Mouse (Mus musculus) erythroblast, embryonic 14.5 days (primary cell): Measurements from ENCODE around the gene Cadm4. TPM values are rescaled to one million over a fixed set of nuclear protein-coding genes. Genes with fewer than 3 reads are reported as not detected.

ENCODE experiments used
- H3K27me3 ChIP-seq: 2 replicates; pipeline ENCODE4 v1.6.1; 2012; ENCODE audit warnings: inconsistent platforms; ENCODE audit not compliant: control insufficient read depth
- H3K36me3 ChIP-seq: 2 replicates; pipeline ENCODE4 v1.6.1; 2012; ENCODE audit warnings: mild to moderate bottlenecking, inconsistent platforms; ENCODE audit not compliant: control insufficient read depth
- H3K4me1 ChIP-seq: 2 replicates; pipeline ENCODE4 v1.6.1; 2012; ENCODE audit warnings: inconsistent platforms; ENCODE audit not compliant: control insufficient read depth
- H3K4me3 ChIP-seq: replicated peaks from 2 replicates; pipeline ENCODE3; 2012; ENCODE audit warnings: moderate library complexity, mild to moderate bottlenecking, inconsistent platforms
- H3K9me3 ChIP-seq: 2 replicates; pipeline ENCODE4 v1.6.1; 2012; ENCODE audit warnings: low read length, inconsistent platforms, mixed read lengths; ENCODE audit not compliant: control insufficient read depth
- GATA1 ChIP-seq: IDR thresholded peaks from 2 replicates; pipeline ENCODE4 v1.6.1; 2012; ENCODE audit warnings: low read length, inconsistent platforms, mixed read lengths
- TAL1 ChIP-seq: IDR thresholded peaks from 3 replicates; pipeline ENCODE4 v1.6.1; 2012; ENCODE audit warnings: low read length, inconsistent platforms, mixed read lengths
- polyA plus RNA-seq: library from polyadenylated mRNA; stranded (reverse); fragments of >175 nt; gene quantifications from 2 replicates; pipeline ENCODE4 v1.2.3, GENCODE M21; 2012

The Cadm4 gene
- 0.01 TPM in 1 of 2 replicates, not detected in the other for polyA plus RNA-seq

DNA sequence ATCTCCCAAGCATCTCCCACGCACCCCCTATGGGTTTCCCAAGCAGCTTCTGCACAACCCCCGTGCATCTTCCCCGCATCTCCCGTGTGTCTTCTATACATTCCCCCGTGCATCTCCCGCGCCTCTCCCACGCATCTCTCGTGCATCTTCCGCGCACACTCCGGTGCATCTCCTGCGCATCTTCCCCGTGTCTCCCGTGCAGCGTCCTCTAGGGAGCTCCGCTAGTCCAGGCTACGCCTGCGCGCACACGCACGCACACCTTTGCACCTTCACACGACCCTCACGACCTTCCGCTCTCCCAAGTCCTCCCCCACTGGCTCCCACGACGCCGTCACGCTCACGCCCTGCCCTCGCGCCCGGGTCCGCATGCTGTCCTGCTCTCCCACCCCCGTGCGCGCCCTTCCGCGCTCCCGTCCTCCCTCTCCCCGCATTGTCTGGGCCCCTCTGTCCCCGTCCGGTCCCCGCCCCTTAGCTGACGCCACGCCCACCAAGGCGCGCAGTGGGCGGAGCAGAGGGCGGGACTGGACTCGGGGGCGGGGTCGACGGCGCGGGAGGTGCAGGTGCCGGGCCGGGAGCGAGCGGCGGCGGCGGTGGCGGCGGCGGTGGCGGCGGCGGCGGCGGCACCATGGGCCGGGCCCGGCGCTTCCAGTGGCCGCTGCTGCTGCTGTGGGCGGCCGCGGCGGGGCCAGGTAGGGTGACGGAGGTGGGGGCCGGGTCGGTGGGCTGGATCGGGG lies at the start of gene Cadm4:
Cadm4 (plus strand) TSS at position 550 of the 734 bp plus-strand sequence.
- Histone ChIP-seq H3K9me3 (peaks cover 13% of the 10 kb centered on the region), H3K27me3 (peaks cover 73% of the 10 kb centered on the region), H3K36me3 (no peaks in the 10 kb centered on the region), H3K4me3 (peak within 1 kb of the TSS; percentile 55), H3K4me1 (peaks cover 9% of the 10 kb centered on the region)
- TF ChIP-seq TAL1 (no peak), GATA1 (no peak)

DNA sequence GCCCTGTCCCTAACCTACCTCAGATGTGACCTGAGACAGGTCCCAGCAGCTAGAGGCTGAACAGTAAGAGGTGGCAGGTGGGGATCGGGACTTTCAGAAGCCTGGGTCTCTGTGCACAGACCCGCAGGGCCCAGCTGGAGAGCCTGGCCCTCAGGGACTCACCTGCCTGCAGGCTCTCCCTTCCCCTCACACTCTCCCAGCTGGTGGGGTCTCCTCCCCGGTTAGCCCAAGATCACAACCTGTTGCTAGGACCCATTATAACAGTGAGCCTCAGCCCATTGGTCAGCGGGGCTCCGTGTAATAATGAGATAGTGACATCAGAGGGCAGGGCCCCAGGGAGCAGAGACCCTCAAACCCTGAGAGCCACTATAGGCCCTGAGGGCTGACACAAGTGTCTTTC lies 46.5 kb upstream of the Cadm4 start:
- Histone ChIP-seq H3K27me3 (peaks cover 20% of the 10 kb centered on the region), H3K4me3 (no peak overlapping the region), H3K9me3 (peaks cover 9% of the 10 kb centered on the region), H3K4me1 (no peaks in the 10 kb centered on the region), H3K36me3 (no peaks in the 10 kb centered on the region)
- TF ChIP-seq TAL1 (no peak), GATA1 (no peak)

DNA sequence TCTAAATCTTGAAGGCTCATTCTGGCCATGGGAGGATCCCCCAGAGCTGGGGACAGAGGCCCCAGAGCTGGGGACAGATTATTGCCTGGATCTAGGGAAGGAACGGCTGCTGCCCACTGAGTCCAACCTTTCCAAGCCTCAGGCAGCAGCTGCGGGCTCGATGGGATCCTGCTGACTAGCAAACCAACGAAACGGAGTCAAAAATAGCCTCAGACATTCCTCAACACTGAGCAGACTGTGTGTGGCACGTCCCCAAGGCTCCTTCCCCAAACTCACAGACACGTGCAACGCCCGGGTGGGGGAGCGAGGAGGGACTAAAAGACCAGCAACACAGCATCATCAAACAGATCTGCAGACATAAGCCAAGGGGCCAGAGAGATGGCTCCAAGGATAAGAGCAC lies 43.8 kb upstream of the Cadm4 start:
- H3K9me3 ChIP-seq, result no peaks in the 10 kb centered on the region; the same call in 1 of the 2 replicates
- 0 out of 2 replicates have a peak, but pooled peaks cover 2% of the 10 kb centered on the region for H3K4me1 ChIP-seq
- H3K4me3 ChIP-seq, result no peak overlapping the region
- H3K36me3 ChIP-seq, result no peaks in the 10 kb centered on the region
- H3K27me3 ChIP-seq, result peaks cover 3% of the 10 kb centered on the region
- no peak for TF ChIP-seq GATA1
- TF ChIP-seq TAL1, result no peak

DNA sequence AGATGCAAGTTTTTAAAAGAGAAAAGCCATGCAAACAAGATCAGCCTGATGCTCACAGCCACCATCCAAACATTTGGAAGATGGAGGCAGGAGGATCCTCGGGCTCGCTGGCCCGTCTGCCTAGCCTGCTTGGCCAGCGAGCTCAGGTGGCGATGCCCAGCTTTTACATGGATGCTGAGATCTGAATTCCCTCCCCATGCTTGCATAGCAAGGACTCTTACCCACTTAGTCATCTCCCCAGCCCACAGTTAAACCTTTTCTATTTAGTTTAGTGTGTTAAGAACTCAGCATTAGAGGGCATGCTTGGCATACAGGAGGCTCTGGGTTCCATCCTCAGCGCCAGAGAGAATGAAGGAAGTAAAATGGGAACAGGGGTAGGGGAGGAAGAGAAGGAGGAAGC lies 42.6 kb upstream of the Cadm4 start:
- Histone ChIP-seq H3K4me1 (0 out of 2 replicates have a peak, but pooled peaks cover 2% of the 10 kb centered on the region), H3K9me3 (no peaks in the 10 kb centered on the region), H3K36me3 (no peaks in the 10 kb centered on the region), H3K27me3 (no peaks in the 10 kb centered on the region), H3K4me3 (no peak overlapping the region)
- TF ChIP-seq GATA1 (no peak), TAL1 (no peak)

DNA sequence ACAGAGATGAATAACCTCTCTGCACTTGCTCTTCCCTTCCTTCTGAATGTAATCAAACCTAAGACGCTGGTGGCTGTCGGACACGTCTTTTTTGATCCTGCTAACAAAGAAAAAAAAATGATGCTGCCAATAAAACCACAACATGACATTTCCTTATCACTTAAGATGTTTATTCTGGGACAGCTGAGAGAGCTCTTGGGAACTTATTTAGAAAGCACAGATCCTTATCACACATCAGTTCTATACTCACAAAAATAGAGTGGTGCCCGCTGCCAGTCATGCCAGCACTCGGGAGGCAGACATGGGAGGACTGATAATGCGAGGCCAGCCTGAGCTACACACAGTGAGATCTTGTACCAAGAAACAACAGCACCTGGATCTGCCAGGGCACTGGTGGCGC lies 41.9 kb upstream of the Cadm4 start:
- H3K27me3 ChIP-seq, result no peaks in the 10 kb centered on the region
- no peak overlapping the region for H3K4me3 ChIP-seq
- no peak for TF ChIP-seq TAL1
- no peak for TF ChIP-seq GATA1
- H3K36me3 ChIP-seq, result no peaks in the 10 kb centered on the region
- no peaks in the 10 kb centered on the region for H3K9me3 ChIP-seq
- H3K4me1 ChIP-seq, result 0 out of 2 replicates have a peak, but pooled peaks cover 2% of the 10 kb centered on the region

DNA sequence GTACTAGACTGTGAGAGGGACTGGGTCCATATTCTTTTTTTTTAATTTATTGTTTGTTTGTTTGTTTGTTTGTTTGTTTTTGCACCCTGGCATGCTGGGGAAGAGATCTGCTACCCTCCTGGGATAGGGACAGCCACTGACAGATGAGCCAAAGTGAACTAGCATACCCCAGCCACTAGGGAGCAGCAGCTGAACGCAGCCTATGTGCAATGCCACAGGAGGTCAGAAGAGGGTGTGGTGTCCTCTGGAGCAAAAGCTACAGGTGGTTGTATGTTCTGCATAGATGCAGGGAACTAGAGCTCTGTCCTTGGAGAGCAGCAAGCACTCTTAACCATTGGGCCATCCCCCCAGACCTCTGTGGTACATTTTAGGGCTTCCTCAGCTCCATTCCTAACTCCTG lies 40.0 kb upstream of the Cadm4 start:
- Histone ChIP-seq H3K9me3 (no peaks in the 10 kb centered on the region), H3K27me3 (no peaks in the 10 kb centered on the region), H3K4me3 (no peak overlapping the region), H3K36me3 (no peaks in the 10 kb centered on the region), H3K4me1 (peaks cover 2% of the 10 kb centered on the region; the same call in 1 of the 2 replicates)
- no peak for TF ChIP-seq TAL1

DNA sequence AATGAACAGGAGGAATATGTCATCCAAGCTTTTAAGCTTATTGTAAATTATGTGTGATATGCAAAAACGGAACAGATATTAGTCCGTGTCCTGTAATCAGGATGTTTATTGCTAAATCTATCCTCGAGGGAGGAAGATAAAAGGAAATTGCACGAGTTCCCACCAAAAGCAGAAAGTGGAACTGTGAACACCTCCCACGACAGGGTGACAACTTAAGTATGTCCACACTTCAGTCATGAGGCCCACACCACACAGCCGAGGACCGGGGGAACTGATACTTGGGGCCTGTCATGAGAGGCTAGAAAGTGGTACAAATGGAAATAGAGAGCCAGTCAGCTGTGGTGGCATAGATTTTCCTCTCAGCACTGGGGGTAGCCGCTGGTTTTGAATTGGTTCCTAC lies 39.5 kb upstream of the Cadm4 start:
- Histone ChIP-seq H3K27me3 (no peaks in the 10 kb centered on the region), H3K4me1 (peaks cover 2% of the 10 kb centered on the region; the same call in 1 of the 2 replicates), H3K9me3 (no peaks in the 10 kb centered on the region), H3K36me3 (no peaks in the 10 kb centered on the region), H3K4me3 (no peak overlapping the region)
- TF ChIP-seq GATA1, result no peak
- TF ChIP-seq TAL1, result no peak

DNA sequence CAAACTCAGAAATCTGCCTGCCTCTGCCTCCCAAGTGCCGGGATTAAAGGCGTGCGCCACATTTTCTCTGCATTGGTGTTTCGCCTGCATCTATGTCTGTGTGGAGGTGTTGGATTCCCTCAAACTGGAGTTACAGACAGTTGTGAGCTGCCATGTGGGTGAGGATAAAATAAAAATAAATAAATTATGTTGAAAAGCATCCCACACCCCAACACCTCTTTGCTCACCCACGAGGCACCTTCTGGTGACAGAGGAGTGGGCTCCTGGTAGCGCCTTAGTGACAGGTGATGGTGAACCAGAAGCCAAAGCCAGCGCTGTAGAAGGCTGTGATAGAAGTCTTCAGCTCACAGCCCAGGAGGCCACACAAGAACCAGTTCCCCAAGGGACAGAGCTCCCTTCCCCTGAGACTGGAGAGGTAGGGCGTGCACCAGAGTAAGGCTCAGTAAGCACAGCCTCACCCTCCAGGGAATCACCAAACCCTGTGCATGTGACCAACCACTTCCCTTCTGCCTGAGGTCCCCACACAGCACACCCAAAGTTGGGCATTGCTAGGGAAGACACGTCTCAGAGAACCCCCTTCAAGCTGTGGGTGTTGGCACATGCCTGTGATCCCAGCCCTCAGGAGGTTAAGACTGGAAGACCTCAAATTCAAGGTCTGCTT lies 36.4 kb upstream of the Cadm4 start:
- Histone ChIP-seq H3K4me3 (no peak overlapping the region), H3K9me3 (no peaks in the 10 kb centered on the region), H3K27me3 (no peaks in the 10 kb centered on the region), H3K36me3 (no peaks in the 10 kb centered on the region), H3K4me1 (peaks cover 5% of the 10 kb centered on the region)
- no peak for TF ChIP-seq TAL1
- TF ChIP-seq GATA1, result no peak

DNA sequence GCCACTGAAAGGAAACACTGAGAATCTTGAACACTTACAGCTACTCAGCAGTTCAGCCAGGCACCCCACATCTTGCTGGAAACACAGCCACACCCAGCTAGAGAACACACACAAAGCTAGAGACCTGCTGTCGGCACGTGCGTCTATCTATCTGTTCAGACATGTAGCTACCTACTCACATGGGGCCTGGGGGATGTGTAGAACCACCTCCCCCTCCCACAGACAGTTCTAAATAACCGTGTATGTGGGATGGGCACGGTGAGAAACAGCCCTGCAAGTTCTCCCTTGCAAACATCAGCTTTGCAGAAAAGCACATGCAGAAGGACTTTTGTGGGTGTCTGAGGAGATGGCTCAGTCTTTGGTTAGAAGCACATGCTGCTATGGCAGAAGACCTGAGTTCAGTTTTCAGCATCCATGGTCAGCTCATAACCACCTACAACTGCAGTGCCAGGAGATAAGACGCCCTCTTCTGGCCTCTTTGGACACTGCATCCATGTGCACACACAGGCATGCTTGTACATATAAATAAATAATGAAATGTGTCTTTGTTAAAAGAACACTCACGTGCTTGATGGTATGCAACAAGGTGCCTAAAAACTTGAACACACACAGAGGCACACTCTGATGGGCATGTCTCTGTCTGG lies 35.0 kb upstream of the Cadm4 start:
- H3K4me1 ChIP-seq, result peaks cover 14% of the 10 kb centered on the region
- TF ChIP-seq TAL1 (no peak), GATA1 (no peak)
- no peaks in the 10 kb centered on the region for H3K36me3 ChIP-seq
- no peak overlapping the region for H3K4me3 ChIP-seq
- no peaks in the 10 kb centered on the region for H3K9me3 ChIP-seq
- H3K27me3 ChIP-seq, result 0 out of 2 replicates have a peak, but pooled peaks cover under 1% of the 10 kb centered on the region
